Mouse (Mus musculus): ENCODE data around the gene Dclk2. TPM values are rescaled to one million over a fixed set of nuclear protein-coding genes. Genes with fewer than 3 reads are reported as not detected.
A peak's percentile ranks its signal among the peaks of the same experiment; 100 is the strongest.

Gene Dclk2
- polyA plus RNA-seq, 1 experiment from 2014 or later, result 95.5 TPM

GRCm38 (mm10) chr3:86835180-86835579, 85.5 kb downstream of the Dclk2 start:
- no peaks in the 10 kb centered on the region for H3K9me3 ChIP-seq
- peaks cover 51% of the 10 kb centered on the region for H3K4me1 ChIP-seq
- H3K4me2 ChIP-seq, result no peak overlapping the region
- H3K36me3 ChIP-seq (replicated peaks), result no peaks in the 10 kb centered on the region
- no peak overlapping the region for H3K9ac ChIP-seq
- WGBS, result 97% methylated on average over 4 of the region's 4 CpGs
- no peak for ATAC-seq (replicated peaks)
- no peak overlapping the region for H3K27ac ChIP-seq
- H3K4me3 ChIP-seq, result no peak overlapping the region
- H3K27me3 ChIP-seq (replicated peaks), result no peaks in the 10 kb centered on the region

GRCm38 (mm10) chr3:86834341-86834740, 86.3 kb downstream of the Dclk2 start:
- H3K9ac ChIP-seq, result no peak overlapping the region
- no peaks in the 10 kb centered on the region for H3K36me3 ChIP-seq (replicated peaks)
- no peaks in the 10 kb centered on the region for H3K9me3 ChIP-seq
- H3K27me3 ChIP-seq (replicated peaks), result no peaks in the 10 kb centered on the region
- no peak overlapping the region for H3K4me2 ChIP-seq
- H3K4me3 ChIP-seq, result no peak overlapping the region
- H3K4me1 ChIP-seq, result peaks cover 47% of the 10 kb centered on the region
- no peak overlapping the region for H3K27ac ChIP-seq
- ATAC-seq (replicated peaks), result no peak
- WGBS, result 65% methylated on average over 7 of the region's 7 CpGs

DNA sequence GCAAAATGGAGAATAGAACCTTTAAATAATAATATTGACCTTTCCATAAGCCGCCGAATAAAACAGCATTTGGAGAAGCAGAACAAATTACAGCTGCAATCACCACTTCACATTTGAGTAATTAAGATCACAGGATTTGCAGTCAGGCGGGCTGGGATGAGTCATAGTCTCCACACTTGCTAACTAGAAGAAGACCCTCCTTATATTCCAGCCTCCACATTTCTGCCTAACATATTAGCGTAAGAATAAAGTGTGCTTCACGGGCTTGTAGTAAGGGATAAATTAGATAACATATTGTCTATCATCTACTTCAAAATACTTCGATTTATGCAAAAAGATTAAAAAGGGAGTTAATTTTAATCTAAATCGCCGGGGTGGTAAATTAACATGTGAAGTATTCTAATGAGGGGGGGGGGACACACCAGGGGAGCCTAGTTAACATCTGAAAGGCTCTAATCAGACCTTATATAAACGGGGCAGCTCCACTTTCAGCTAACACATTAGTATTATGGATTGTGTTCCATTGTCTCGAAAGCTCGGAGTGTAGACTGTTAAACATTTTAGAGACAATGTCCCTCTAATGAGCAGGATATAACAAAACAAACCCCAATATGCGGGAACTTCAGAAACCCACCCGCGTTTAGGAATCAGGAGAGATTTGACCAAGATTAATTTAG, 87.9 kb downstream of the Dclk2 start:
- no peak overlapping the region for H3K4me3 ChIP-seq
- H3K9ac ChIP-seq, result no peak overlapping the region
- no peaks in the 10 kb centered on the region for H3K27me3 ChIP-seq (replicated peaks)
- no peak overlapping the region for H3K4me2 ChIP-seq
- peaks cover 37% of the 10 kb centered on the region for H3K4me1 ChIP-seq
- no peaks in the 10 kb centered on the region for H3K9me3 ChIP-seq
- H3K36me3 ChIP-seq (replicated peaks), result no peaks in the 10 kb centered on the region
- ATAC-seq (replicated peaks), result peak; percentile 65
- peak overlapping the region; percentile 48 for H3K27ac ChIP-seq
- WGBS, result 20% methylated on average over 14 of the region's 14 CpGs

DNA sequence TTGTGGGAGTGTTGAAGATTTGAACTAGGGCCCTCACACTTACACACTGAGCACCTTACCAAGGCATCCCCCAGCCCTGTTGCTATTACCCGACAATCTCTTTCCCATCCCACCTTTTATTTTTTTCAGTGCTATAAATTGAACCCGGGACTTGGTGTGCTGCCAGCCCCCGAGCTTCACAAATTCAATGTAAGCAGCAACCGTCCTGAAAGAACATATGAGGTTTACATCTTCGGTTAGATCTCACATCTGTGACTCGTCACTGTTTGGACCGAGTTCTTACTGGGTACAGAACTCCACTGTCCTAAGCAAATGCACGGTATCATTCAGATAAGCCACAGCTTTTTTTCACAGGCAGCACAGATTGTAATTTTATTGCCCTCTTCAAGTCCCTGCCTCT, 88.5 kb downstream of the Dclk2 start:
- Histone ChIP-seq H3K4me1 (peaks cover 37% of the 10 kb centered on the region), H3K4me3 (no peak overlapping the region), H3K9me3 (no peaks in the 10 kb centered on the region), H3K27me3 (replicated peaks) (no peaks in the 10 kb centered on the region), H3K9ac (no peak overlapping the region), H3K36me3 (replicated peaks) (no peaks in the 10 kb centered on the region), H3K27ac (peak overlapping the region; percentile 48), H3K4me2 (no peak overlapping the region)
- 65% methylated on average over 8 of the region's 8 CpGs for WGBS
- no peak; the same call in 1 of the 2 replicates for ATAC-seq (replicated peaks)

GRCm38 (mm10) chr3:86827506-86827905, 93.1 kb downstream of the Dclk2 start:
- 91% methylated on average over 3 of the region's 3 CpGs for WGBS
- no peak for ATAC-seq (replicated peaks)
- no peak overlapping the region for H3K4me2 ChIP-seq
- no peaks in the 10 kb centered on the region for H3K27me3 ChIP-seq (replicated peaks)
- peaks cover 18% of the 10 kb centered on the region; the same call in 1 of the 2 replicates for H3K4me1 ChIP-seq
- H3K9ac ChIP-seq, result no peak overlapping the region
- H3K27ac ChIP-seq, result no peak overlapping the region
- H3K4me3 ChIP-seq, result no peak overlapping the region
- 0 out of 2 replicates have a peak, but pooled peaks cover 4% of the 10 kb centered on the region for H3K36me3 ChIP-seq (replicated peaks)
- H3K9me3 ChIP-seq, result no peaks in the 10 kb centered on the region

GRCm38 (mm10) chr3:86821383-86821782, 99.3 kb downstream of the Dclk2 start:
- no peak overlapping the region for H3K27ac ChIP-seq
- WGBS, result 62% methylated on average over 3 of the region's 3 CpGs
- no peak for ATAC-seq (replicated peaks)

DNA sequence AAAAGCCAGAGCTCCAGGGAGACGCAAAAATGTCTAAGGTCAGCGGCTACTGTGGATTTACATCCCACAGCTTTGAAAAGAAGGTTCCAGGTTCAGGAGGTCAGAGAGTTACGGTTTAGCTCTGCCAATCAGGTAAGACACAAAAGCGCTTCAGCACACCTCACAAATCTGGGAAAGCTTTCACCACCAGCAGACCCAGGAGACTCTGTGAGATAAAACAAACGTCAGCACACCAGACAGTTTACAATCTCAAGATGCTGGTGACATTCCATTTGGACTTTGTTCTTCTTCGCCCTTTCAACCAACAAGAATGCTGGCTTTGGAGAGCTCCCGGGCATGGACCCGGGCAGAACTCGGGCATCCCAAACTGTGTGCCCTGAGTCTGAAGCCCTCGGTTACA, 100.3 kb downstream of the Dclk2 start:
- H3K27me3 ChIP-seq (replicated peaks), result no peaks in the 10 kb centered on the region
- H3K9me3 ChIP-seq, result no peaks in the 10 kb centered on the region
- peaks cover 4% of the 10 kb centered on the region; the same call in 1 of the 2 replicates for H3K36me3 ChIP-seq (replicated peaks)
- no peak overlapping the region for H3K4me3 ChIP-seq
- H3K4me1 ChIP-seq, result peaks cover 17% of the 10 kb centered on the region
- 79% methylated on average over 10 of the region's 10 CpGs for WGBS
- ATAC-seq (replicated peaks), result no peak
- H3K9ac ChIP-seq, result no peak overlapping the region
- H3K4me2 ChIP-seq, result no peak overlapping the region
- H3K27ac ChIP-seq, result no peak overlapping the region

More at GRCm38 (mm10) chr3:86821383-86821782, 99.3 kb downstream of the Dclk2 start:
- Histone ChIP-seq H3K36me3 (replicated peaks) (0 out of 2 replicates have a peak, but pooled peaks cover 4% of the 10 kb centered on the region), H3K9me3 (no peaks in the 10 kb centered on the region), H3K4me3 (no peak overlapping the region), H3K4me2 (no peak overlapping the region), H3K4me1 (peaks cover 17% of the 10 kb centered on the region), H3K27me3 (replicated peaks) (no peaks in the 10 kb centered on the region), H3K9ac (no peak overlapping the region)

GRCm38 (mm10) chr3:86819372-86819771, 101.3 kb downstream of the Dclk2 start:
- Histone ChIP-seq H3K4me1 (peaks cover 17% of the 10 kb centered on the region), H3K4me3 (no peak overlapping the region), H3K27ac (no peak overlapping the region), H3K9ac (no peak overlapping the region), H3K27me3 (replicated peaks) (no peaks in the 10 kb centered on the region), H3K9me3 (no peaks in the 10 kb centered on the region), H3K4me2 (no peak overlapping the region), H3K36me3 (replicated peaks) (peaks cover 6% of the 10 kb centered on the region; the same call in 1 of the 2 replicates)
- WGBS, result 95% methylated on average over 6 of the region's 6 CpGs
- ATAC-seq (replicated peaks), result no peak

DNA sequence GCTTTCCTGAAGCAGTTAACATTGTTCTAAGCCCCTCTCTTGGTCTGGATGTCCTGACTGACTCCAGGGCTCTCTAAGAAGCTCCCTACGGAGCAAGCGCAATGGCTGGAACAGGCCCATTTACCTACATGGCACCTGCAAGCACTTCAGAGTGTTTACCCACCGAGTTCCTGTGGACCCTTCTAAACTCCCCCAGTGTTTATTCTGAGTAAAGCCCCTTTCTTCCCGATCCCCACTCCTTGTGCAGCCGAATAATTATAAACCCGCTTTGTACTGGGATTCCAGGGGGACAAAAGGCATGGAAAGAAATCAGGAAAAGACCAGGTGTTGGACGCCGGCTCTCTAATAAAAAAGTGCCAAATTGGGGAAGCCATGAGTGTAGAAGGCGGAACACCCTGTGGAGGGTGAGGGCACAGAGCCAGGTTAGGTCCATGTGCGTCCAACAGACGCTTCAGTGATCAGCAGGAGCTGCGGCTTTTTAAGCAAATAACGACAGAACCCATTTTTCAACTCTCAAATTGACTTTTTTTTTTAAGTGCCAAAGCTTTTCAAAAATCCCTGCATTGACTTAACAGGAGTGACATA, 102.6 kb downstream of the Dclk2 start:
- 0 out of 2 replicates have a peak, but pooled peaks have one; percentile 49 for ATAC-seq (replicated peaks)
- Histone ChIP-seq H3K4me2 (no peak overlapping the region), H3K27me3 (replicated peaks) (no peaks in the 10 kb centered on the region), H3K27ac (peak overlapping the region; percentile 24; the same call in 1 of the 2 replicates), H3K9ac (no peak overlapping the region), H3K36me3 (replicated peaks) (peaks cover 7% of the 10 kb centered on the region; the same call in 1 of the 2 replicates), H3K4me3 (no peak overlapping the region), H3K9me3 (no peaks in the 10 kb centered on the region), H3K4me1 (peaks cover 17% of the 10 kb centered on the region)
- 45% methylated on average over 13 of the region's 13 CpGs for WGBS

DNA sequence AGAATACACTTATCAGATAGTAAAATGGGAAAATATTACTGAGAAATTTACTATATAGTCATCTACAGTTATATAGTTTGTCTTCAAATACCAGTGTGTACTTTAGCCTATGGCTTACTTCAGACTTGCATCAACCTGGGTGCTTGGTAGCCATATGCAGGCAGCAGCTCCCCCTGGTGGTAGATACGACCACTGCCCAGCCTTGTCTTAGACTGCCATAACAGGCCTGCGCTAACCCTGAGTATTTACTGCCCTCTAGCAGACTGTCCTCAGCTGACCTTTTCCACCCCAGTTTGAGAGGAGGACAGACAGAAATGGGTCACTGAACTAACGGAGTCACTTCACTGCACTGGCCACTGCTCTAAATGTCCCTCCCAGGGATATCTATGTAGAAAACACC, 108.0 kb downstream of the Dclk2 start:
- H3K36me3 ChIP-seq (replicated peaks), result peaks cover 7% of the 10 kb centered on the region; the same call in 1 of the 2 replicates
- H3K4me1 ChIP-seq, result peaks cover 4% of the 10 kb centered on the region
- H3K27me3 ChIP-seq (replicated peaks), result no peaks in the 10 kb centered on the region
- no peak overlapping the region for H3K4me3 ChIP-seq
- H3K4me2 ChIP-seq, result no peak overlapping the region
- H3K27ac ChIP-seq, result no peak overlapping the region
- no peak overlapping the region for H3K9ac ChIP-seq
- no peaks in the 10 kb centered on the region for H3K9me3 ChIP-seq
- WGBS, result 14% methylated on average over 3 of the region's 3 CpGs
- ATAC-seq (replicated peaks), result peak; percentile 82

- ATAC-seq (replicated peaks), result no peak
- H3K36me3 ChIP-seq (replicated peaks), result peaks cover 7% of the 10 kb centered on the region; the same call in 1 of the 2 replicates
- H3K9ac ChIP-seq, result no peak overlapping the region
- H3K27ac ChIP-seq, result no peak overlapping the region
- no peaks in the 10 kb centered on the region for H3K27me3 ChIP-seq (replicated peaks)
- peaks cover 3% of the 10 kb centered on the region; the same call in 1 of the 2 replicates for H3K4me1 ChIP-seq
- WGBS, result 79% methylated on average over 5 of the region's 5 CpGs
- H3K9me3 ChIP-seq, result no peaks in the 10 kb centered on the region
- no peak overlapping the region for H3K4me2 ChIP-seq
- H3K4me3 ChIP-seq, result no peak overlapping the region
Measured at GRCm38 (mm10) chr3:86810908-86811307, 109.7 kb downstream of the Dclk2 start.

DNA sequence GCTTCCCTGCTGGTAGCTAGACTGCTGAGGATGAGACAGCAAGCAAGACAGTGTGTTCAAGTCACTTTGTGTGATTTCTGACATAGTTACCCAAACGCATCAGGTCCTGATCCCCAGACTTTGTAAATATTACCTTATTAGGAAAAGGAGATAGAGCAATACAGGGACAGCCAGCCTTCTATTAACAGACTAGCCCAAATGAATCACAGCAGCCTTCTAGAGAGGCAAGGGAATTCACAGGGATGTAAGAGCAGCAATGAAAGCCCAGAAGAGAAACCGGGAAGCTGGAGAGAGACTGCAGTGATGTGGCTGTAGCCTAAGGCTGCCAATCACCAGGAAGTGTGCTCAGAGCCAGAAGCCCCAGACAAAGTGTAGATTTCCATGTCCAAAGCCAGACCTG, 111.0 kb downstream of the Dclk2 start:
- H3K9ac ChIP-seq, result no peak overlapping the region
- peaks cover 3% of the 10 kb centered on the region; the same call in 1 of the 2 replicates for H3K4me1 ChIP-seq
- no peaks in the 10 kb centered on the region for H3K27me3 ChIP-seq (replicated peaks)
- 58% methylated on average over 2 of the region's 2 CpGs for whole genome bisulfite sequencing
- peak overlapping the region; percentile 12; the same call in 1 of the 2 replicates for H3K27ac ChIP-seq
- no peaks in the 10 kb centered on the region for H3K9me3 ChIP-seq
- no peak for ATAC-seq (replicated peaks)
- H3K4me3 ChIP-seq, result no peak overlapping the region
- H3K4me2 ChIP-seq, result no peak overlapping the region
- peaks cover 18% of the 10 kb centered on the region; the same call in 1 of the 2 replicates for H3K36me3 ChIP-seq (replicated peaks)

Measured in midbrain, embryonic 15.5 days (tissue).